Mouse (Mus musculus): ENCODE measurements at regions not wholly inside any gene's neighbourhood (a gene's known extent, or its start where the extent isn't known, plus 50 kb on each side); places are given as distances from the start of the nearest gene placed in this dataset.

DNA sequence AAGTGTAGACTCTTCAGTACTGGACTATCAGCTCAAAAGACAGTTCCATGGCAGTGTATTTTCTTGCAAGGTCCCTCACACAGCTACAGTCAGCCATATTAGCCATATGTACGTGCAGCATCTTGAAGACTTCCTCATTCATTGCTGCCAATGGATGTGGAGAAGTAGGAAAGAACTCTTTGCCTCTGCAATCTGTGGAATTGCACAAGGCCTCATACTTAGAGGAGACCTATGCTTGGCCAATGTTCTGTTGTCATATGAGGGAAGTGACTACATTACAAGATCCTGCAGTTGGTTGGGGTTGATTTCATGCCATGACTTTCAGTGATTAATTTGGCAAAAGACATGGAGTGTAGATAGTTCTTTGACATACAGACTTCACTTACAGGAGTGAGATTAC lies 340.1 kb upstream of the Gm10306 start:
- Histone ChIP-seq H3K36me3 (replicated peaks) (no peaks in the 10 kb centered on the region), H3K27ac (no peak overlapping the region), H3K4me2 (no peak overlapping the region), H3K27me3 (no peaks in the 10 kb centered on the region), H3K9ac (no peak overlapping the region), H3K4me1 (no peaks in the 10 kb centered on the region), H3K4me3 (replicated peaks) (no peak overlapping the region), H3K9me3 (no peaks in the 10 kb centered on the region)
- no peak for ATAC-seq (ENCODE audit: low FRiP score)
- 88% methylated on average over 1 of the region's 1 CpGs for WGBS

DNA sequence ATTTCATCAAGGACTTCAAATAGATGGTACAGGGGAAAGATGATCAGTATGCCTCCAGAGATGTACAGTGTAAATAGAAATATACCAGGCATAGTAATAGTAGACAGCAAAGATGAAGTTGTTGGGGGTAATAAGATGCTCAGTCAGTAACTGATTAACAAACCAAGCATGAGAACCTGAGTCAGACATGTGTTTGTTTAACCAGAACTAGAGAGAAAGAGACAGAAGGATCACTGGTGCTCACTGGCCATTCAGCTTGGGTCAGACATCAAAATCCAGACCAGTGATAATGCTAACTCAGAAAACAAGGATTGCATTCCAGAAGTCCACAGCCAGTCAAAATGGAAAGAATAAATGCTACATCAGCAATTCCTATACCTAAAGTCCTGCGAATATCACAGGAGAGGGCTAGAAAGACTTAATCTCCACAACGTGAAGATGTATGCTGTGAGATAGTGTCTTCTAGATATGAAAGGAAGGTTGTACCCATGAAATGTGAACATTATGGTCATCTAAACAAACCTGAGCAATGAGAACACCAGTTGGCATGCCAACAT lies 320.6 kb upstream of the Gm10306 start:
- 95% methylated on average over 2 of the region's 2 CpGs for WGBS
- no peak overlapping the region for H3K4me2 ChIP-seq
- H3K9me3 ChIP-seq = no peaks in the 10 kb centered on the region
- no peak overlapping the region for H3K4me3 ChIP-seq (replicated peaks)
- no peak overlapping the region for H3K9ac ChIP-seq
- H3K4me1 ChIP-seq = no peaks in the 10 kb centered on the region
- no peaks in the 10 kb centered on the region for H3K36me3 ChIP-seq (replicated peaks)
- ATAC-seq (ENCODE audit: low FRiP score) = no peak
- H3K27me3 ChIP-seq = no peaks in the 10 kb centered on the region
- H3K27ac ChIP-seq = no peak overlapping the region

GRCm38 (mm10) chr4:94256026-94256425 lies 300.3 kb upstream of the Gm10306 start:
- Histone ChIP-seq H3K27ac (no peak overlapping the region), H3K9ac (no peak overlapping the region), H3K36me3 (replicated peaks) (no peaks in the 10 kb centered on the region), H3K4me2 (no peak overlapping the region), H3K4me1 (no peaks in the 10 kb centered on the region), H3K27me3 (no peaks in the 10 kb centered on the region), H3K9me3 (no peaks in the 10 kb centered on the region), H3K4me3 (replicated peaks) (no peak overlapping the region)
- WGBS = 85% methylated on average over 1 of the region's 1 CpGs
- ATAC-seq (ENCODE audit: low FRiP score) = no peak

- H3K4me3 ChIP-seq (replicated peaks) = no peak overlapping the region
- H3K4me1 ChIP-seq = no peaks in the 10 kb centered on the region
- no peak overlapping the region for H3K9ac ChIP-seq
- no peaks in the 10 kb centered on the region for H3K27me3 ChIP-seq
- H3K9me3 ChIP-seq = no peaks in the 10 kb centered on the region
- ATAC-seq (ENCODE audit: low FRiP score) = no peak
- no peak overlapping the region for H3K4me2 ChIP-seq
- no peak overlapping the region for H3K27ac ChIP-seq
- no peaks in the 10 kb centered on the region for H3K36me3 ChIP-seq (replicated peaks)
These were observed 295.2 kb upstream of the Gm10306 start for GRCm38 (mm10) chr4:94261136-94261535.

GRCm38 (mm10) chr4:94281732-94282131 lies 274.6 kb upstream of the Gm10306 start:
- Histone ChIP-seq H3K9ac (no peak overlapping the region), H3K27me3 (no peaks in the 10 kb centered on the region), H3K9me3 (no peaks in the 10 kb centered on the region), H3K4me2 (no peak overlapping the region), H3K4me1 (no peaks in the 10 kb centered on the region), H3K36me3 (replicated peaks) (no peaks in the 10 kb centered on the region), H3K4me3 (replicated peaks) (no peak overlapping the region), H3K27ac (no peak overlapping the region)
- no peak for ATAC-seq (ENCODE audit: low FRiP score)

- peak; percentile 64; the same call in 1 of the 2 replicates for ATAC-seq (ENCODE audit: low FRiP score)
These were observed 264.2 kb upstream of the Gm10306 start for GRCm38 (mm10) chr4:94292150-94292549.

GRCm38 (mm10) chr4:94317298-94317697 lies 239.0 kb upstream of the Gm10306 start:
- Histone ChIP-seq H3K4me1 (no peaks in the 10 kb centered on the region), H3K27me3 (no peaks in the 10 kb centered on the region), H3K9ac (no peak overlapping the region), H3K36me3 (replicated peaks) (no peaks in the 10 kb centered on the region), H3K27ac (no peak overlapping the region), H3K9me3 (no peaks in the 10 kb centered on the region), H3K4me3 (replicated peaks) (no peak overlapping the region), H3K4me2 (no peak overlapping the region)
- ATAC-seq (ENCODE audit: low FRiP score) = no peak

More at GRCm38 (mm10) chr4:94292150-94292549, 264.2 kb upstream of the Gm10306 start:
- Histone ChIP-seq H3K4me2 (no peak overlapping the region), H3K27me3 (no peaks in the 10 kb centered on the region), H3K4me3 (replicated peaks) (no peak overlapping the region), H3K9me3 (peaks cover 7% of the 10 kb centered on the region; the same call in 1 of the 2 replicates), H3K9ac (no peak overlapping the region), H3K27ac (no peak overlapping the region), H3K4me1 (peaks cover 5% of the 10 kb centered on the region; the same call in 1 of the 2 replicates), H3K36me3 (replicated peaks) (no peaks in the 10 kb centered on the region)

GRCm38 (mm10) chr4:94326759-94327158 lies 229.6 kb upstream of the Gm10306 start:
- Histone ChIP-seq H3K27ac (no peak overlapping the region), H3K4me1 (no peaks in the 10 kb centered on the region), H3K4me3 (replicated peaks) (no peak overlapping the region), H3K36me3 (replicated peaks) (no peaks in the 10 kb centered on the region), H3K27me3 (no peaks in the 10 kb centered on the region), H3K9me3 (no peaks in the 10 kb centered on the region), H3K9ac (no peak overlapping the region), H3K4me2 (no peak overlapping the region)
- 86% methylated on average over 2 of the region's 2 CpGs for WGBS
- ATAC-seq (ENCODE audit: low FRiP score) = no peak

- H3K36me3 ChIP-seq (replicated peaks) = no peaks in the 10 kb centered on the region
- no peak overlapping the region for H3K4me2 ChIP-seq
- H3K27ac ChIP-seq = no peak overlapping the region
- H3K9me3 ChIP-seq = no peaks in the 10 kb centered on the region
- no peak for ATAC-seq (ENCODE audit: low FRiP score)
- H3K27me3 ChIP-seq = no peaks in the 10 kb centered on the region
- H3K9ac ChIP-seq = no peak overlapping the region
- H3K4me1 ChIP-seq = no peaks in the 10 kb centered on the region
- no peak overlapping the region for H3K4me3 ChIP-seq (replicated peaks)
These were observed 213.0 kb upstream of the Gm10306 start for GRCm38 (mm10) chr4:94343331-94343730.

- 58% methylated on average over 1 of the region's 1 CpGs for WGBS
- Histone ChIP-seq H3K27ac (no peak overlapping the region), H3K27me3 (no peaks in the 10 kb centered on the region), H3K4me3 (replicated peaks) (no peak overlapping the region), H3K4me2 (no peak overlapping the region), H3K4me1 (no peaks in the 10 kb centered on the region), H3K9me3 (no peaks in the 10 kb centered on the region), H3K36me3 (replicated peaks) (no peaks in the 10 kb centered on the region), H3K9ac (no peak overlapping the region)
- no peak for ATAC-seq (ENCODE audit: low FRiP score)
These were observed 207.1 kb upstream of the Gm10306 start for GRCm38 (mm10) chr4:94349273-94349672.

- Histone ChIP-seq H3K4me2 (no peak overlapping the region), H3K27me3 (no peaks in the 10 kb centered on the region), H3K9me3 (no peaks in the 10 kb centered on the region), H3K4me1 (peaks cover 11% of the 10 kb centered on the region), H3K36me3 (replicated peaks) (no peaks in the 10 kb centered on the region), H3K27ac (no peak overlapping the region), H3K9ac (no peak overlapping the region), H3K4me3 (replicated peaks) (no peak overlapping the region)
- WGBS = 76% methylated on average over 1 of the region's 1 CpGs
- ATAC-seq (ENCODE audit: low FRiP score) = no peak
These were observed 199.4 kb upstream of the Gm10306 start for GRCm38 (mm10) chr4:94356982-94357381.

- H3K4me2 ChIP-seq = peak overlapping the region; percentile 21
- no peak overlapping the region for H3K4me3 ChIP-seq (replicated peaks)
- 31% methylated on average over 13 of the region's 13 CpGs for WGBS
- no peak overlapping the region for H3K9ac ChIP-seq
- H3K27ac ChIP-seq = no peak overlapping the region
- ATAC-seq (ENCODE audit: low FRiP score) = peak; percentile 83
- peaks cover 12% of the 10 kb centered on the region for H3K4me1 ChIP-seq
- H3K27me3 ChIP-seq = no peaks in the 10 kb centered on the region
- no peaks in the 10 kb centered on the region for H3K36me3 ChIP-seq (replicated peaks)
- no peaks in the 10 kb centered on the region for H3K9me3 ChIP-seq
These were observed 195.4 kb upstream of the Gm10306 start for GRCm38 (mm10) chr4:94360810-94361527.

GRCm38 (mm10) chr4:94361528-94362217 lies 194.7 kb upstream of the Gm10306 start:
- Histone ChIP-seq H3K36me3 (replicated peaks) (no peaks in the 10 kb centered on the region), H3K27ac (no peak overlapping the region), H3K4me2 (peak overlapping the region; percentile 21), H3K27me3 (no peaks in the 10 kb centered on the region), H3K9me3 (no peaks in the 10 kb centered on the region), H3K9ac (no peak overlapping the region), H3K4me1 (peaks cover 12% of the 10 kb centered on the region), H3K4me3 (replicated peaks) (no peak overlapping the region)
- ATAC-seq (ENCODE audit: low FRiP score) = peak; percentile 49; the same call in 1 of the 2 replicates
- 30% methylated on average over 12 of the region's 12 CpGs for WGBS

Measured in forebrain, embryonic 12.5 days (tissue).